Mouse (Mus musculus): ENCODE data around the gene Kif16b.

GRCm38 (mm10) chr2:142875936-142876335, 25.4 kb downstream of the Kif16b start:
- TF ChIP-seq POLR2A (IDR thresholded peaks at IDR 0.05; ENCODE audit: extremely low read depth, insufficient read depth, low read length) (no peak), CTCF (IDR thresholded peaks at IDR 0.05; ENCODE audit: low read depth, low read length) (no peak)

Measured in liver, adult 2 months (tissue).